Mouse (Mus musculus): Measurements from ENCODE around the gene Mysm1.
A peak's percentile ranks its signal among the peaks of the same experiment; 100 is the strongest.

Mysm1 gene

DNA sequence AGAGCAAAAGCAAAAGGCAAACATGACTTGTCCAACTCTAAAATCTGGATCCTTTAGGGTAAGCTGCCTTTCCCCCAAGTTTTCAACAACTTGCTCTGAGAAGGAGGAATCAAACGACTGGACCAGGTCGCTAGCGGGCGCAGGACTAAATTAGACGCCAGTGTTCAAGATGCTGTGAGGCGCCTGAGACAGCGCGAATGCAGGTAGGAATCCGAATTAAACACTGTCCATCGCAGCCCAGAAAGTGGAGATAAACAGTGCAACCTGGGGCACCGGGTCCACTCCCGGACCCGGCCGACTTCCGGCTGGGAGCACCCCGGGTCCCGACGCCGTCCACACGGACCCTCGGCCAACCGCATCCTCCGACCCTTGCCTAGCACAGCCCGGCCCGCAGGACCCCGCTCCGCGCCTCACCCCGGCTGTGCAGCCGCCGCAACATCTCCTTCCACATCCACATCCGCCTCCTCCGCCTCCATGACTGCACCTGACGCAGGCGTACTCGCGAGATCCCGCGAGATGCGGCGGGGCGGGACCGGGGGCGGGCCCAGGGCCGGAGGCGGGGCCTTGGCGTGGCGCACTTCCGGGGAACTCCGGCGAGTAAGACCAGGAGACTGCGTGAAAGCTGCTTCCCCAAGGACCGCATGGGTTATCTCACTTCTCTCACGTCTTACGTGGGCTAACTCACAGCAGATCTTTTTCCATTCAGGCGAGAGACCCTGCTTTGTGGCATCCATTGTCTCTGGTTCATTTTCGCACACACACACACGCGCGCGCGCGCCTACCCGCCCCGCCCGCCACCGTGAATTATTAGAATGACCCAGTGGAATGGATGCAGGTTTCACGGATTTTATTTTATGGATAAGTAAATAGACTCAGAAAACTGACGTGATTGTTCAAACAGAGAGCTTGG, at the start of gene Mysm1:
Gene Mysm1 (minus strand): TSS at position 511 of the 910 bp plus-strand sequence.
- peak; percentile 95 to 97 for DNase-seq

DNA sequence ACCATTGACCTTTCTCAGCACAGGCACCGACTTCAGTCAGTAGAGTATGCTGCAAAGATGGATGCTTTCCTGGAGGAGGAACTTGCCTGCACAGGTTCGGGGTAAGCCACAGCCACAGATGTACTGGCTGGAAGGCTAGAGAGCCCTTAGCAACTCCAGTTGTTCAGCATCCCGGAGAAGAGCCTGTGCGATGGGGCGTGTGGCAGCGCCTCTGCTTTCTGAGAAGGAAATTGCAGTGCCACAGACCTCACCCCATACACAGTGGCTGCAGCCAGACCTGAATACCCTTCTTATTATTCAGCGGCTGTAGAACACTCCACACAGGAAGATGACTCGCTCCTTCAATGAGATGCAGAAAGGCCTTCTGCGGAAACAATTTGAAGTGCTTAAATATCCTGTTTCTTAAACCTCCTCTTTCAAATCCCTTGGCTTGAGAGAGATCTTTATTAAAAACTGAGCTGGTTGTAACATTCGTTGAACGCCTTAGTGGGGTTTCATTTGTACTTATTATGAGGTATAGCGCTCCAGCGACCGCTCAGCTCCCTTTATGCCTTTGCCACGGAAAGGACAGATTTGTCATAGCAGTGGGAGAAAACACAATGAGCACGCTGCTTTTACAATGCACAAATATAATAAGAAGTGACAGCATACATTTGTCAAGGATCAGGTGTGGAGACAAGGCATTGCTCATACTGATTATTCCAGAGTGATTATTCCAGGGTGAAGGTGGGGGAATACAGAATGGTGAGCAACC, 47.1 kb upstream of the Mysm1 start:
- DNase-seq = no peak

GRCm38 (mm10) chr4:95023350-95023953, 44.6 kb upstream of the Mysm1 start:
- DNase-seq = no peak

- DNase-seq = no peak
Observed at GRCm38 (mm10) chr4:95021649-95022637, 43.0 kb upstream of the Mysm1 start.

GRCm38 (mm10) chr4:95020201-95020600, 41.3 kb upstream of the Mysm1 start:
- no peak for DNase-seq

GRCm38 (mm10) chr4:95018221-95018620, 39.3 kb upstream of the Mysm1 start:
- DNase-seq = no peak

DNA sequence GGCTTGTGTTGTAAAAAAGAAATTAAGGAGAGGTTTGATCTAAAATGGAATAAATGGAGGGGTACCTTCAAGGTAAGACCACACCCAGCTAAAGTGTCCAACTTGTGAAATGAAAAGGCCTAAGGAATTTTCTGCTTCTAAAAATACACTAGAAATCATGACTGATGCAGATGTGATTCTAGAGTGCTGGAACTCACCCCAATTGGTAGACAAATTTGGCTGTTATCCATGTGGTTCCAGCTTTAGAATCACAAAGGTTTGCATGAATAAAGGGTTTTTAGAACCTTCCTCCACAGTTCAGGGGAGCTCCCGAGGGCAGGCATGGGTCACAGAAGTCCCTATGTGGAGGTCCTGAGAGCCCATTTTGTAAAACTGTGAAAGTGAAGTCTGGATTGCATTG, 33.8 kb upstream of the Mysm1 start:
- DNase-seq = no peak

- no peak for DNase-seq
Observed at GRCm38 (mm10) chr4:95012256-95012655, 33.4 kb upstream of the Mysm1 start.

GRCm38 (mm10) chr4:95008175-95009057, 29.5 kb upstream of the Mysm1 start:
- DNase-seq = peak; percentile 53 to 62

GRCm38 (mm10) chr4:95007759-95008158, 28.9 kb upstream of the Mysm1 start:
- DNase-seq = no peak

DNA sequence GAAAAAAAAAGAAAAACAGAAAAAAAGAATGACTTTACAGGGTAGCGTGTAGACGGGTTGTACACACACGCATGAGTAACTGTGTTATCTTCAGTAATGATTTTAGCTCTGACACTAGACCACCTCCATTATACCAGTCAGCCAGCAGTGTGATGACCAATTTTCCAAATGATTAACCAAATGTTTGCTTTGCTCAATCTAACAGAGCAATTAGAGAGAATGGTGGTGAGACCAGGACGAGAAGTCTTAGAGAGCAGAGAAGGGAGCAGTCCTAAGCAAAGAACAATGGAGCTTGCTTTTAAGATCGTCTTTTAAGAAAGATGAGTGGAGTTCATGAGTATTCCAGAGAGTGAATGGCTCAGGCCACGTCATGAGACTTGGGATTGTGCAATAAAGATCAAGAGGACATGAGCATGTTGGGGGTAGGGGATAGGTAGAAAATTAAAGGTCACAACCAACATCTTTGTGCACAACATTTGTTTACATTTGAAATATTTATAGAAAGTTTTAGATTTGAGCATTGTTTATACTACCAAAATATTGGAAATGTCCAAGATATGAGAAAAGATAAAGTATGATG, 26.4 kb upstream of the Mysm1 start:
- DNase-seq = no peak

DNA sequence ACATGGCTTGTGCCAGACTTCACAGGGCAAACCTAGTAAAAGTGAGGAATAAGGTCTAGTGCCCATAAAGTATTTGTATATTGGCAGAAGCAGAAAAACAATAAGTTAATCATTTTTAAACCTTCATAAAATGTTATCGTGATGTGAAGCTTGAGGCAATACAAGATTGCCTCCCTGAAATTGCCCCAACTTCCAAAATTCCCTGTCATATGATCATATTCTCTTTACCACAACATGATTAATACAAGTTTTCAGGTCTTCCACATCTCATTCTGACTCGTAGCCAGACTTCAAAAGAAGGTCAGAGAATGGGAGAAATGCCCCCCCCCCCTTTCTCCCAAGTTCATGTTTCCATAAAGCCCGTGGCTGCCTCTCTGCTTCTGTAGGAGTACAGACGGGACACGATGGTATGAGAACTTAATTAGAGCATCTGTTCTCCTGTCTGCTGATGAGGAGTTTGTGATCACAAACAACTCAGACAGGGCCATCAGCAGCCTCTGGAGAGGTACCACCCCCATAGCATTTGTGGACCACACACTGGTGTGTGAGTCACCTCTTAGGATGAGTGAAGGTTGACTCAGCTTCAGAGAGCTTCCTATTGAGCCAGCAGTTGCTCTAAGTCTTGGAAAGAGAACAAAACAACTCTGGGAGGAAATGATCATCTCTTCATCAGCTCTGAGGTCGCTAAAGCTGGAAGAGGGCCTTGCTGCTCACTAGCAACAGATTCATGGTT, 22.3 kb upstream of the Mysm1 start:
- no peak for DNase-seq

GRCm38 (mm10) chr4:95000147-95000546, 21.2 kb upstream of the Mysm1 start:
- DNase-seq = no peak

DNA sequence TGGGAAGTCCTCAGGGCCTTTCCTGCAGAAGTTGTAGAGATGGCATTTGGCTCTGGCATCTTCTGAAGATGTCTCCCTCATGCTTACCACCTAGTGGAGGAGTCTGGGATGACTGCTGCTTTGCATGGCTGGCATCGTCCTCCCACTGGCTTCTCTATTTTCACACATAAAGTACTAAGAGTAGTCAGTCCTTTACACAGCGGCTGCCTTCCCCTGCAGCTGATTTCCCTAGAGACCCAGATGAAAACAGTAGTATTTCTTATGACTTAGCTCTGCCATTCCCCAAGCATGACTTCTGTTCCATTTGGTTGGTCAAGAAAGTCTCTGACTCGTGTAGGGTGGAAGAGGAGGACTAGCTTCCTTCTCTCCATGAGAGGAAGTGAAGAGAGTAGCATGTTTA, 20.3 kb upstream of the Mysm1 start:
- DNase-seq = no peak

- DNase-seq = no peak
Observed at GRCm38 (mm10) chr4:94995862-94996261, 17.0 kb upstream of the Mysm1 start.

GRCm38 (mm10) chr4:94990204-94990603, 11.3 kb upstream of the Mysm1 start:
- DNase-seq = no peak

GRCm38 (mm10) chr4:94987725-94988124, 8.8 kb upstream of the Mysm1 start:
- DNase-seq = no peak

- no peak for DNase-seq
Observed at GRCm38 (mm10) chr4:94979500-94979915, 608 bp upstream of the Mysm1 start.

DNA sequence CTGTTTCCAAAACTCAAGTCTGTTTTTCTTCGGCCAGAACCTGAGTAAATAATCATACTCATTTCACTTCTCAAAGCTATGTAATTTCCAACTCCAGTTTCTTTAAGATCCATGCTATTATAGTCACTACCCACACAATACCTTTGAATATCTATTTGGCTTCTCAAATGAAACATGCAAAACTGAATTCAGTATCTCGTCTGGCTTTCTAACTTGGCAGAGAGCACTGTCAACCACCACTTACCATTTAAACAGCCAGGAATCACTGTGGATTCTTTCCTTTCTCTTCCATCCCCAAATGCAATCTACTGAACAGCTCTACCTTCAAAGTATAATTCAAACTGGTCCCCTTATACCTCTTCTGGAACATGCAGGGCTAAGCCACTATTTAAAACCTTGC, 5.6 kb downstream of the Mysm1 start:
- no peak for DNase-seq

DNA sequence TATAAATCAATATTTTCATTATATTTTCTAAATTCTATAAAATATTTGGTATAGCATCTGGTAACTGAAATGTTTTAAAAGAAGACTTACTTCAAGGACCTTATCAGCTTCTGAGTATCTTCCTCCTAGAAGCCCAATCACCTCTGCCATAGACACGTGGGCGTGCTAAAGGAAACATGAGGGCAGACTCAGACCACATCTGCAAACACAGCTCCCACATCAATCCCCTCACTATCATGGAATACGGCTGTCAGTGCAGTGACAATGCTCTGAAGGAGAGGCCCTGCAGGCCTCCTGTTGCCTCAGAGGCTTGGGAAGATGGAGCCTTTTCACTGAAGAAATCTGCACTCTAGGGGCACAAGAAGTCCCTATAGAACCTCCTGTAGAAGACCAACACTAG, 26.1 kb downstream of the Mysm1 start:
- DNase-seq = peak in 1 of 2 experiments; percentile 7

Measured in thymus, postnatal 36 days (tissue).